Comparison of ENCODE assay signal across 8 mouse cellular contexts in genomic region chr3:125938756-125939109, GRCm38 (mm10). TPM values are rescaled to one million over a fixed set of nuclear protein-coding genes. Genes with fewer than 3 reads are reported as not detected.
A peak's percentile ranks its signal among the peaks of the same experiment; 100 is the strongest.
DNase-seq lines count a peak whose midpoint lies in the region; ATAC-seq and TF ChIP-seq lines count a peak whose summit lies in the region.

No protein-coding gene starts in this region.

- no peak for TF ChIP-seq CTCF in midbrain, postnatal 0 days (IDR thresholded peaks at IDR 0.05)

- H3K4me3 ChIP-seq in midbrain, postnatal 0 days (ENCODE audit: low read depth, low read length) = peak overlapping the region; percentile 68

- peak overlapping the region; percentile 93 for H3K4me2 ChIP-seq in midbrain, postnatal 0 days (ENCODE audit: low read depth, low read length, poor library complexity, severe bottlenecking)

- no peak overlapping the region for H3K27ac ChIP-seq in midbrain, postnatal 0 days (ENCODE audit: low read depth, low read length)

- no peaks in the 10 kb centered on the region for H3K4me1 ChIP-seq in midbrain, postnatal 0 days (ENCODE audit: insufficient read depth, low read length)

- peak overlapping the region; percentile 46; the same call in 1 of the 2 replicates for H3K9ac ChIP-seq in midbrain, postnatal 0 days (replicated peaks; ENCODE audit: low read length, poor library complexity, severe bottlenecking)

- under 1% methylated on average over 34 of the region's 37 CpGs for WGBS in midbrain, postnatal 0 days

- H3K36me3 ChIP-seq in midbrain, postnatal 0 days (ENCODE audit: insufficient read depth, low read length) = no peaks in the 10 kb centered on the region

- no peaks in the 10 kb centered on the region for H3K27me3 ChIP-seq in midbrain, postnatal 0 days (ENCODE audit: insufficient read depth, low read length)

- peak; percentile 4 for DNase-seq in heart, postnatal 4 days
- no peak for DNase-seq in heart, postnatal 10 days
- DNase-seq in brain, embryonic 18.5 days (ENCODE audit: low read depth, low spot score) = peak; percentile 4
- peak; percentile 18 to 32 for DNase-seq in frontal cortex, postnatal 10 days (ENCODE audit: low spot score in 2 of 2)
- DNase-seq in left cerebral cortex, postnatal 10 days (ENCODE audit: extremely low spot score in 1 of 2, low spot score in 2 of 2) = peak; percentile 27 to 61
- DNase-seq in midbrain, postnatal 0 days (ENCODE audit: low spot score) = no peak
- DNase-seq in urinary bladder, postnatal 4 days (ENCODE audit: low spot score in 2 of 2) = no peak
- no peak for DNase-seq in MN1 (ENCODE audit: low spot score)

- peak; percentile 79 for ATAC-seq in midbrain, postnatal 0 days (ENCODE audit: low FRiP score)

- intact Hi-C loops in heart, postnatal 10 days (cut with DNase I) = no loop called here
- intact Hi-C loops in left cerebral cortex, postnatal 10 days (cut with DNase I) = no loop called here

- H3K9me3 ChIP-seq in midbrain, postnatal 0 days (ENCODE audit: low read length) = no peaks in the 10 kb centered on the region

RNA-seq across cellular contexts. Expression of gene Ugt8a, which starts 0.3 kb away (rescaled TPM):
- total RNA-seq in heart, postnatal 4 days (2021) = under 1 TPM; 0.38 to 0.77 TPM
- under 1 TPM; 0.12 to 0.60 TPM for total RNA-seq in heart, postnatal 10 days (2021)
- 10 to 100 TPM; 13.4 to 20.4 TPM for total RNA-seq in left cerebral cortex, postnatal 10 days (2021)
- 6.0 TPM in 2 replicates for total RNA-seq in midbrain, postnatal 0 days (2014; rRNA removed)
- 2.5 and 2.6 TPM in 2 replicates for polyA plus RNA-seq in midbrain, postnatal 0 days (2015; fragmentation: Nextera tagmentation; extraction: Ambion mirVana)

Comparison
In these comparisons a context has a peak if more than half of its experiments do, and no peak if none do; other contexts are left out.
1. DNase-seq: peak in heart, postnatal 4 days (single experiment), brain, embryonic 18.5 days (single experiment), frontal cortex, postnatal 10 days (2 of 2) and left cerebral cortex, postnatal 10 days (2 of 2); none in heart, postnatal 10 days (0 of 2), midbrain, postnatal 0 days (single experiment), urinary bladder, postnatal 4 days (0 of 2) and MN1 (single experiment).